In the genomic region with DNA sequence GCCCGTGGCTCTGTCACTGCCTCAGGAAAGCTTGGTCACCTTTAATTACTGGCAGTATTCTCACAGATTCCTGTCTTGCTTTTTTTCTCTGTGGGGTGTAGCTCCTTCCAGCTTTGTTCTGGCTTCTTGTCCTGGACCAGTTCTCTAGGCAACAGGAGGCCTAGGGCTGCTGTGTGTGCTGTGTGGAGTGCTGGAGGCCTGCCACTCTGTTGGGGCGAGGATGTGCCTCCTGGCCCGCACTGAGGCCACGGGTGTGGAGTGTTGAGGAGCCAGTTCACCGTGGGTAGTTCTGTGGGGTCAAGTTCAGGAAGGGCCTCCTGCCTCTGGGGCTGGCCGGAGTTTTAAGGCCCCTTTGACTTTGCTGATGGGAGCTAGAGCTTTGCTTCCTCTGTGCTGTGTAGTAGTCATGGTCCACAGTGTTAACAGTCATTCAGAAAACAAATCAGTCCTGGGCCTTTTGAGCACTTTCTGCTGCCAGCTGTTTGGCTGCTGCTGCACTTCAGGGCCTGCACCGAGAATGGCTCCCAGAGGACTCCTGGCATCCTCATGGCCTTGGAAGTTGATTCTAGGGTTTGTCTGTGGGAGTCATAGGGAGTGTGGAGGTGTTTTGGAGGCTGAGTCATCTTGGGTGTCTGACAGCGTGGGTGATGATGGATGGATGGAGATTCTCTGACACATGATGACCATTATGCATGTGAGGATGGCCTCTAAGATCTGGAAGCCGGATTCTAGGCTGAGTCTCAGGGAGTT, we compare ENCODE assay signal across 27 mouse cellular contexts. TPM values are rescaled to one million over a fixed set of nuclear protein-coding genes. Genes with fewer than 3 reads are reported as not detected.
DNase-seq lines count a peak whose midpoint lies in the region; TF ChIP-seq lines count a peak whose summit lies in the region.
"Had no signal": no experiment of that assay in that cellular context is flagged by ENCODE, and none has a peak within 500 bp of the region (broad histone marks: within the 10 kb centered on the region; RNA-seq: fewer than 3 reads in every experiment).

No protein-coding gene starts in this region.

- DNase-seq in gastrocnemius, postnatal 25 days: peak; percentile 66
- DNase-seq in gastrocnemius, postnatal 4 days (ENCODE audit: low spot score in 2 of 2): no peak
- no peak for DNase-seq in layer of hippocampus, adult 2 months (ENCODE audit: low spot score in 2 of 2)
- DNase-seq in layer of hippocampus, adult 9-11 months: no peak
- DNase-seq in adrenal gland, adult 2 months: peak; percentile 79
- no peak for DNase-seq in cerebellum, adult 8-10 months
- no peak for DNase-seq in layer of hippocampus, adult 18-20 months (ENCODE audit: low spot score in 2 of 2)
- DNase-seq: cerebellum, adult 18-20 months; kidney, adult 2 months; kidney, postnatal 10 days; left cerebral cortex, postnatal 4 days; liver; liver, postnatal 0 days; right cerebral cortex, postnatal 14 days; thymus, adult 2 months had no signal

- H3K4me3 ChIP-seq in layer of hippocampus, adult 2 months: no peak overlapping the region
- H3K4me3 ChIP-seq: embryonic facial prominence, embryonic 10.5 days; forebrain, embryonic 13.5 days; left cerebral cortex, adult 2 months; megakaryocyte, embryonic 14.5 days; midbrain, embryonic 15.5 days; neural tube, embryonic 15.5 days; stomach, embryonic 15.5 days had no signal

- H3K27ac ChIP-seq in layer of hippocampus, adult 2 months: peak overlapping the region; percentile 6; the same call in 1 of the 2 replicates
- H3K27ac ChIP-seq: embryonic facial prominence, embryonic 10.5 days; forebrain, embryonic 13.5 days; midbrain, embryonic 15.5 days; neural tube, embryonic 15.5 days; stomach, embryonic 15.5 days had no signal

- no peak for TF ChIP-seq CTCF in layer of hippocampus, adult 2 months (conservative IDR thresholded peaks at IDR 0.05)

RNA-seq across cellular contexts. Expression of a gene that starts 41.1 kb away (rescaled TPM):
- 10 to 100 TPM; 11.3 to 13.9 TPM for total RNA-seq in gastrocnemius, postnatal 25 days (2021)
- total RNA-seq in gastrocnemius, postnatal 4 days (2021): 10 to 100 TPM; 15.6 to 17.4 TPM
- total RNA-seq in layer of hippocampus, adult 2 months (2021): 10 to 100 TPM; 32.7 to 61.0 TPM
- total RNA-seq in adrenal gland, adult 2 months (2021): 10 to 100 TPM; 16.3 to 52.3 TPM
- 72.5 and 72.6 TPM in 2 replicates for polyA plus RNA-seq in adrenal gland, adult 2 months (2012; rRNA removed)
- 10 to 100 TPM; 49.9 to 58.2 TPM for total RNA-seq in layer of hippocampus, adult 18-20 months (2021)

RNA-seq across cellular contexts. Expression of a gene that starts 46.0 kb away (rescaled TPM):
- total RNA-seq in gastrocnemius, postnatal 25 days (2021): not detected
- total RNA-seq in gastrocnemius, postnatal 4 days (2021): under 1 TPM in 1 of 2 experiments, not detected in 1; 0.44 TPM
- total RNA-seq in layer of hippocampus, adult 2 months (2021): not detected
- total RNA-seq in adrenal gland, adult 2 months (2021): under 1 TPM in 1 of 2 experiments, not detected in 1; 0.69 TPM
- polyA plus RNA-seq in adrenal gland, adult 2 months (2012; rRNA removed): 0.12 TPM in 1 of 2 replicates, not detected in the other
- under 1 TPM; 0.25 to 0.54 TPM for total RNA-seq in layer of hippocampus, adult 18-20 months (2021)
- total RNA-seq: hematopoietic stem cell, adult 5-6 weeks; left cerebral cortex, adult 2 months had no signal
- polyA plus RNA-seq: embryonic facial prominence, embryonic 10.5 days; forebrain, embryonic 13.5 days; gonadal fat pad, adult 2 months; heart, embryonic 14.5 days; inflammation-experienced regulatory T-cells, adult 6 months; thymus, adult 2 months; urinary bladder, adult 2 months had no signal

Comparison
In these comparisons a context has a peak if more than half of its experiments do, and no peak if none do; other contexts are left out.
1. DNase-seq: peak in gastrocnemius, postnatal 25 days (single experiment) and adrenal gland, adult 2 months (single experiment); none in gastrocnemius, postnatal 4 days (0 of 2), layer of hippocampus, adult 2 months (0 of 2), layer of hippocampus, adult 9-11 months (single experiment), cerebellum, adult 8-10 months (single experiment) and layer of hippocampus, adult 18-20 months (0 of 2).